ENCODE assay signal across 17 mouse cellular contexts in the genomic region with DNA sequence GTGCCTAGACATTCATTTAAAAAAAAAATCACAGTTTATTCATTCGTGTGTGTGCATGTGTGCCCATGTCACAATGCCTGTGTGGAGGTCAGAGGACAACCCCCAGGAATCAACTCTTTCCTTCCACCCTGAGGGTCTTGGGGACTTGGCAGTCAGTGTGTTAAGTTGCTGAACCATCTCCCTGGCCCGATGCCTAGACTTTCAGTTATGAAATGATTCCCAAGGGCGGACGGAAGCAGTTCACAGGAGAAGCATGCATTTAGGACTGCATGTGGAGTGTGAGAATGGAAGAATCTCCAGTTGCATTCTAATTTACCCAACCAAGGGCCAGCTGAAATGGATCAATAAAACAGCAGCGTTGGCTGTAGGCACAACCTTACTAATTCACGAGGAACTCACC. TPM values are rescaled to one million over a fixed set of nuclear protein-coding genes. Genes with fewer than 3 reads are reported as not detected.
DNase-seq lines count a peak whose midpoint lies in the region; ATAC-seq and TF ChIP-seq lines count a peak whose summit lies in the region.
"Had no signal": no experiment of that assay in that cellular context is flagged by ENCODE, and none has a peak within 500 bp of the region (broad histone marks: within the 10 kb centered on the region; RNA-seq: fewer than 3 reads in every experiment).

No protein-coding gene starts in this region.

- 57% methylated on average over 6 of the region's 6 CpGs for WGBS in forebrain, embryonic 13.5 days
- 81% methylated on average over 6 of the region's 6 CpGs for WGBS in forebrain, embryonic 10.5 days
- WGBS in hindbrain, postnatal 0 days: 21% methylated on average over 6 of the region's 6 CpGs

- 0 out of 2 replicates have a peak overlapping the region, but pooled peaks have one; percentile 31 for H3K27ac ChIP-seq in forebrain, embryonic 13.5 days
- no peak overlapping the region for H3K27ac ChIP-seq in forebrain, embryonic 10.5 days
- 0 out of 2 replicates have a peak overlapping the region, but pooled peaks have one; percentile 10 for H3K27ac ChIP-seq in layer of hippocampus, adult 2 months
- no peak overlapping the region for H3K27ac ChIP-seq in hindbrain, postnatal 0 days
- H3K27ac ChIP-seq: limb, embryonic 13.5 days; lung, embryonic 15.5 days had no signal

- H3K4me1 ChIP-seq in forebrain, embryonic 13.5 days: no peaks in the 10 kb centered on the region
- H3K4me1 ChIP-seq in forebrain, embryonic 10.5 days: peaks cover 7% of the 10 kb centered on the region; the same call in 1 of the 2 replicates
- no peaks in the 10 kb centered on the region for H3K4me1 ChIP-seq in hindbrain, postnatal 0 days (ENCODE audit: insufficient read depth, low read length)
- H3K4me1 ChIP-seq: limb, embryonic 13.5 days had no signal

- peaks cover 25% of the 10 kb centered on the region for H3K36me3 ChIP-seq in forebrain, embryonic 13.5 days (ENCODE audit: poor library complexity, severe bottlenecking)
- H3K36me3 ChIP-seq in forebrain, embryonic 10.5 days (replicated peaks): no peaks in the 10 kb centered on the region
- H3K36me3 ChIP-seq in hindbrain, postnatal 0 days (ENCODE audit: insufficient read depth, low read length): peaks cover 12% of the 10 kb centered on the region; the same call in 1 of the 2 replicates
- H3K36me3 ChIP-seq: limb, embryonic 13.5 days; lung, embryonic 15.5 days had no signal

- no peak for TF ChIP-seq CTCF in layer of hippocampus, adult 2 months (conservative IDR thresholded peaks at IDR 0.05)
- TF ChIP-seq CTCF in hindbrain, postnatal 0 days (IDR thresholded peaks at IDR 0.05; ENCODE audit: low read depth): no peak

- H3K4me3 ChIP-seq in forebrain, embryonic 13.5 days: no peak overlapping the region
- H3K4me3 ChIP-seq in forebrain, embryonic 10.5 days: no peak overlapping the region
- no peak overlapping the region for H3K4me3 ChIP-seq in layer of hippocampus, adult 2 months
- H3K4me3 ChIP-seq in hindbrain, postnatal 0 days (ENCODE audit: low read length): no peak overlapping the region
- H3K4me3 ChIP-seq: limb, embryonic 13.5 days; lung, embryonic 15.5 days had no signal

- no peaks in the 10 kb centered on the region; the same call in 1 of the 2 replicates for H3K9me3 ChIP-seq in forebrain, embryonic 13.5 days (replicated peaks)
- no peaks in the 10 kb centered on the region for H3K9me3 ChIP-seq in forebrain, embryonic 10.5 days
- H3K9me3 ChIP-seq in hindbrain, postnatal 0 days (ENCODE audit: low read length): no peaks in the 10 kb centered on the region
- H3K9me3 ChIP-seq: lung, embryonic 15.5 days had no signal

- H3K27me3 ChIP-seq in forebrain, embryonic 13.5 days: no peaks in the 10 kb centered on the region
- H3K27me3 ChIP-seq in forebrain, embryonic 10.5 days (ENCODE audit: poor library complexity, severe bottlenecking): peaks cover 10% of the 10 kb centered on the region; the same call in 1 of the 2 replicates
- no peaks in the 10 kb centered on the region for H3K27me3 ChIP-seq in hindbrain, postnatal 0 days (ENCODE audit: insufficient read depth, low read length)
- H3K27me3 ChIP-seq: lung, embryonic 15.5 days had no signal

- DNase-seq in forebrain, embryonic 10.5 days (ENCODE audit: extremely low spot score, low spot score): no peak
- no peak for DNase-seq in layer of hippocampus, adult 2 months (ENCODE audit: low spot score in 2 of 2)
- DNase-seq in layer of hippocampus, adult 9-10 months (ENCODE audit: low spot score): no peak
- peak; percentile 65 for DNase-seq in adrenal gland, postnatal 10 days
- peak; percentile 70 for DNase-seq in hindbrain, postnatal 0 days (ENCODE audit: low spot score)
- DNase-seq in gastrocnemius, adult 18-20 months (ENCODE audit: low spot score): no peak
- DNase-seq in urinary bladder, postnatal 36 days (ENCODE audit: low spot score in 2 of 2): no peak
- DNase-seq: B cell, adult 2 months; right cerebral cortex, postnatal 4 days had no signal

- H3K9ac ChIP-seq in forebrain, embryonic 13.5 days: peak overlapping the region; percentile 6; the same call in 1 of the 2 replicates
- no peak overlapping the region for H3K9ac ChIP-seq in hindbrain, postnatal 0 days (replicated peaks; ENCODE audit: low read length)
- H3K9ac ChIP-seq: limb, embryonic 13.5 days; lung, embryonic 15.5 days had no signal

- H3K4me2 ChIP-seq in forebrain, embryonic 13.5 days: no peak overlapping the region
- H3K4me2 ChIP-seq in hindbrain, postnatal 0 days (ENCODE audit: low read depth, low read length): no peak overlapping the region
- H3K4me2 ChIP-seq: heart, embryonic 11.5 days; limb, embryonic 13.5 days; lung, embryonic 15.5 days had no signal

- no peak for ATAC-seq in forebrain, embryonic 13.5 days
- ATAC-seq in hindbrain, postnatal 0 days: no peak

RNA-seq across cellular contexts. Expression of a gene that starts 17.1 kb away (rescaled TPM):
- polyA plus RNA-seq in forebrain, embryonic 13.5 days (2015; fragmentation: Nextera tagmentation; extraction: Ambion mirVana): 0.68 and 1.1 TPM in 2 replicates
- polyA plus RNA-seq in forebrain, embryonic 10.5 days (2016; fragmentation: Nextera tagmentation; extraction: Ambion mirVana): 0.06 TPM in 1 of 2 replicates, not detected in the other
- total RNA-seq in layer of hippocampus, adult 2 months (2021): not detected
- total RNA-seq in adrenal gland, postnatal 10 days (2021): not detected
- not detected in 2 replicates for total RNA-seq in hindbrain, postnatal 0 days (2014; rRNA removed)
- 0.25 and 0.58 TPM in 2 replicates for polyA plus RNA-seq in hindbrain, postnatal 0 days (2015; fragmentation: Nextera tagmentation; extraction: Ambion mirVana)
- not detected for total RNA-seq in gastrocnemius, adult 18-20 months (2021)
- total RNA-seq: gastrocnemius, adult 8-10 months; layer of hippocampus, postnatal 25 days had no signal
- polyA plus RNA-seq: cortical plate, adult 2 months; heart, embryonic 11.5 days; kidney, embryonic 14.5 days; lung, embryonic 15.5 days had no signal

Comparison
In these comparisons a context has a peak if more than half of its experiments do, and no peak if none do; other contexts are left out.
1. H3K27ac ChIP-seq: peak in forebrain, embryonic 13.5 days (single experiment) and layer of hippocampus, adult 2 months (single experiment); none in forebrain, embryonic 10.5 days (single experiment) and hindbrain, postnatal 0 days (single experiment).
2. DNase-seq: peak in adrenal gland, postnatal 10 days (single experiment) and hindbrain, postnatal 0 days (single experiment); none in forebrain, embryonic 10.5 days (single experiment), layer of hippocampus, adult 2 months (0 of 2), layer of hippocampus, adult 9-10 months (single experiment), gastrocnemius, adult 18-20 months (single experiment) and urinary bladder, postnatal 36 days (0 of 2).